Mouse (Mus musculus) CD8-positive naive resting alpha-beta T cell, adult 2 months (primary cell): ENCODE measurements around the gene Cwf19l1.

Experiments
- DNase-seq, 2 experiments: peaks; one replicate each; pipeline ENCODE4 v3.0.0; 2022; ENCODE audit warnings: low read depth in 2 of 2, low spot score in 2 of 2

The Cwf19l1 gene

DNA sequence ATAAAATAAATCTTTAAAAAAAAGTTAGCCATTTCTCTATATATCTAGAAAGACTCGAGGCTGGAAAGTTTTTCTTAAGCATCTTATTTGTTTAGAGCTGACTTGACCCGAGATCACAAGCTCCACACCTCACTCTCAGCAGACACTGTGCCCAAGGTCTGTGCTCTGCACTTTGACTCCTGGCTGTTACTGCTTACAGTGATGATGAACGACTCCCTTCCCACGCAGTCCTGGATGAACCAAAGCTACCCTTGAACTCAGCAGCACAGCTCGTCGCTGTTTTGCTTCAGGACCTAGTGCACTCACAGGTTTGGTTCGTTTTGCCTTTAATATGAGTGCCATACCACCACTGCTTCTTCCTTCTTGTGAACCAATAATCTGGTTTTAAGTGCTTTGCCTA is 71.9 kb downstream of the Cwf19l1 start:
- no peak for DNase-seq

DNA sequence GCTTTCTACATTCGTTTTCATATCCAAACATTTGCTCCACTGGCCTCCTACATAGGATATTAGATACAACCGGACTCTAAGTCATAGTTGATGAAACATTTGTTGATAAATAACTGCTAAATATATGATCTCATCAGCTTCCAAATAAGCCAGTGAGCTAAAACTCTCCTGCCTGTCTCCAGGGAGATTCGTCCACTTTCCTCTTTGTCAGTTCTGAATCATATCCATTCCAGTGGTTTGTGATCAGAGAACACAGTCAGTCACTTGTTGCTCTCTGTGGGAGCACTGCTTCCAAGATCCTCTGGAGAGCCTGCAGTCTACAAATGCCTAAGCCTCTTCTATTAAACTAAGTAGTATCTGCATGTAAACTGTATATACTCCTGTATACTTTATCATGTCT is 75.5 kb downstream of the Cwf19l1 start:
- DNase-seq: no peak
